Mouse (Mus musculus) cortical plate, adult 2 months (tissue): ENCODE data around the gene Gm13101. TPM values are rescaled to one million over a fixed set of nuclear protein-coding genes. Genes with fewer than 3 reads are reported as not detected.
"Not testable (repeated sequence)": the region's sequence is repeated elsewhere in the genome, so short reads cannot be mapped to it uniquely, and the experiment has no call there.

Experiments used
- H3K27ac ChIP-seq: fragments of 200-500 bp; 2 replicates; pipeline ENCODE4 v1.5.1; 2012; ENCODE audit warnings: low read length, control low read depth, inconsistent platforms; ENCODE audit not compliant: insufficient read depth
- H3K4me1 ChIP-seq: fragments of 200-500 bp; 2 replicates; pipeline ENCODE4 v1.6.1; 2011; ENCODE audit warnings: low read length; ENCODE audit not compliant: control insufficient read depth, insufficient read depth
- H3K4me3 ChIP-seq: fragments of 200-500 bp; 2 replicates; pipeline ENCODE4 v1.5.1; 2011; ENCODE audit warnings: mild to moderate bottlenecking, low read length, control low read depth; ENCODE audit not compliant: insufficient read depth
- polyA plus RNA-seq: library from polyadenylated mRNA; depleted of rRNA; stranded (reverse); fragments of >200 nt; gene quantifications from 2 replicates; pipeline ENCODE4 v1.2.3, GENCODE M21; 2012; rRNA removed

The Gm13101 gene
- polyA plus RNA-seq, result not detected in 2 replicates

- H3K4me1 ChIP-seq, H3K27ac ChIP-seq, H3K4me3 ChIP-seq: not testable (repeated sequence)
Observed at GRCm38 (mm10) chr4:143966850-143967249, at the start of gene Gm13101. Gm13101 (minus strand) TSS chr4:143966950.

GRCm38 (mm10) chr4:143994269-143994668 is 27.5 kb upstream of the Gm13101 start, which contains the start of gene Pramef17:
Pramef17 (minus strand) TSS chr4:143994369.
- H3K4me1 ChIP-seq, result not testable (repeated sequence)

GRCm38 (mm10) chr4:143988126-143988525 is 21.4 kb upstream of the Gm13101 start:
- H3K4me3 ChIP-seq, H3K4me1 ChIP-seq, H3K27ac ChIP-seq: not testable (repeated sequence)

More at GRCm38 (mm10) chr4:143994269-143994668, 27.5 kb upstream of the Gm13101 start, which contains the start of gene Pramef17:
- H3K4me3 ChIP-seq, H3K27ac ChIP-seq: not testable (repeated sequence)

GRCm38 (mm10) chr4:143987475-143987941 is 20.8 kb upstream of the Gm13101 start:
- not testable (repeated sequence) for H3K4me1 ChIP-seq, H3K4me3 ChIP-seq, H3K27ac ChIP-seq

GRCm38 (mm10) chr4:143985733-143986132 is 19.0 kb upstream of the Gm13101 start:
- not testable (repeated sequence) for H3K4me3 ChIP-seq, H3K4me1 ChIP-seq, H3K27ac ChIP-seq

- not testable (repeated sequence) for H3K4me1 ChIP-seq, H3K27ac ChIP-seq, H3K4me3 ChIP-seq
Observed at GRCm38 (mm10) chr4:143985165-143985564, 18.4 kb upstream of the Gm13101 start.

- not testable (repeated sequence) for H3K27ac ChIP-seq, H3K4me3 ChIP-seq, H3K4me1 ChIP-seq
Observed at GRCm38 (mm10) chr4:143983446-143983845, 16.7 kb upstream of the Gm13101 start.

- not testable (repeated sequence) for H3K27ac ChIP-seq, H3K4me1 ChIP-seq, H3K4me3 ChIP-seq
Observed at GRCm38 (mm10) chr4:143950916-143951315, 15.8 kb downstream of the Gm13101 start, which contains the start of gene Pramef25. Pramef25 (minus strand) TSS chr4:143951016.

Other genes starting within 250 kb of the Gm13101 start
- gene Gm13078, start 247.5 kb downstream of the Gm13101 start, polyA plus RNA-seq, result not detected in 2 replicates
- gene Gm13023, start 177.6 kb downstream of the Gm13101 start, polyA plus RNA-seq, result not detected in 2 replicates
- not detected in 2 replicates for gene Gm13084, start 150.9 kb downstream of the Gm13101 start, polyA plus RNA-seq
- gene Gm13103, start 120.5 kb downstream of the Gm13101 start, polyA plus RNA-seq, result not detected in 2 replicates
- gene Pramef6, start 66.6 kb downstream of the Gm13101 start, polyA plus RNA-seq, result not detected in 2 replicates
- not detected in 2 replicates for gene Pramef25, start 15.9 kb downstream of the Gm13101 start, polyA plus RNA-seq
- gene Pramef17, start 27.4 kb upstream of the Gm13101 start, polyA plus RNA-seq, result not detected in 2 replicates
- not detected in 2 replicates for gene Pramel4, start 92.2 kb upstream of the Gm13101 start, polyA plus RNA-seq
- gene Gm13102, start 139.5 kb upstream of the Gm13101 start, polyA plus RNA-seq, result not detected in 2 replicates
- gene Oog3, start 195.7 kb upstream of the Gm13101 start, polyA plus RNA-seq, result not detected in 2 replicates
- gene Oog2, start 223.8 kb upstream of the Gm13101 start, polyA plus RNA-seq, result not detected in 2 replicates
- gene C87977, start 246.4 kb upstream of the Gm13101 start, polyA plus RNA-seq, result not detected in 2 replicates